Mouse (Mus musculus) left cerebral cortex, postnatal 25 days (tissue): ENCODE data around the gene Rfx2. TPM values are rescaled to one million over a fixed set of nuclear protein-coding genes. Genes with fewer than 3 reads are reported as not detected.

ENCODE experiments used
- DNase-seq, 2 experiments: peaks; one replicate each; pipeline ENCODE4 v3.0.0; 2022; ENCODE audit warnings: low spot score in 2 of 2, mixed read lengths in 1 of 2
- intact Hi-C: fragments of 180-260 bp; cut with DNase I; formaldehyde crosslinking; loops from one replicate; pipeline ENCODE4 v1.15.1; 2025
- total RNA-seq, 2 experiments: library from RNA; stranded (reverse); gene quantifications; 2 replicates each; pipeline ENCODE4 v1.2.3; 2021

Rfx2 gene
- total RNA-seq, 2 experiments from 2014 or later, result 2.1 to 3.9 TPM

DNA sequence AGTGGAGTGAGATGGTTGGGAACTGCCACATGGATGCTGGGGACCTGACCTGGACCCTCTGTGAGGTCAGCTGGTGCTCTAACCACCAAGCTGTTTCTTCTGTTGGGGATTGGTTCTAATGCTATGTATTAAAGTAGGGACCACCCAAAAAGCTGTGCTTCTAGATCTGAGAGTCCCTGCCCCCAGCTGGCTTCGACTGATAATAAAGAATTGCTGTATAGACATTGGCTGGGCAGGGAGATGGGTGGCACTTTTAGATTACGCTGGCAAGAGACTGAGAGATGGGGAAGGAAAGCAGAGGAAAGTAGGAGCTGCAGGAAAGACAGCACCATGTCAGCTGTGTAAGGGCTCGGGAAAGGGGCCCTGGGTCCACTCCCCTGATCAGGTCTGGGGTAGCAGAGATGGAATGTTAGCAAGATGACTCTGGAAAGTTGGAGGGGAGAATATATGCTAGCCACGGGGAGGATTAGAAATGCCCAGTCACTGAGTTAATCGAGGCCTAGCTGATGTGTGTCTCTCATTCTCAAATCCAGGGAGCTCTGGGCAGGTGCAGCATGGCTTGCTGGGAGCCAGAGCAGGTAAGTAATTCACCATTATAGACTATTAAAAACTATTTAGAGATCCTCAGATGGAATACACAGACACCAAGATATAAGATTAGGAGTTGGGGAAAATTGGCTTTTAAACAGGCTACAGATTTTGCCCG, 37.0 kb downstream of the Rfx2 start:
- intact Hi-C loops, result loop anchor here (5.0 kb wide), 1 partner anchor 159 kb away; no protein-coding TSS in a partner anchor
- no peak for DNase-seq

DNA sequence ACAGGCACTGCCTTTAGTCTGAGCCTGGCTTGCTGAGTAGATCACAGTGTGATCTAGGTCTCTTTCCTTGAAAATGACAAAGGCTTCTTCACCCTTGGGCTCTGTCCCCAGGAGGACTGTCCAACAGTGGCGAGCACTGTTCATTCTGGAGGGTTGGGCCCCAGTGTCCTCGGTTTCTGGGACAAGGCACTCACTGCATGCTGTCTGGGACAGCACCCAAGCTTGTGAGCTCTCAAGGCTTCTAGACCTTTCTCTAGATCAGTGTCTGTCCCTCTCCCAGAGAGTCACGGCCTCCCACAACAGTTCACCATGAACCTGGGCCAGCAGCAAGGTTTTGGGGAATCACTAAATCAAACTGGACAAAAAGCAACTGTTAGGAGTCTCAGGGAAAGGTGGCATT, 38.2 kb downstream of the Rfx2 start:
- DNase-seq, result no peak
- intact Hi-C loops, result loop anchor here (5.0 kb wide), 1 partner anchor 160 kb away; no protein-coding TSS in a partner anchor

DNA sequence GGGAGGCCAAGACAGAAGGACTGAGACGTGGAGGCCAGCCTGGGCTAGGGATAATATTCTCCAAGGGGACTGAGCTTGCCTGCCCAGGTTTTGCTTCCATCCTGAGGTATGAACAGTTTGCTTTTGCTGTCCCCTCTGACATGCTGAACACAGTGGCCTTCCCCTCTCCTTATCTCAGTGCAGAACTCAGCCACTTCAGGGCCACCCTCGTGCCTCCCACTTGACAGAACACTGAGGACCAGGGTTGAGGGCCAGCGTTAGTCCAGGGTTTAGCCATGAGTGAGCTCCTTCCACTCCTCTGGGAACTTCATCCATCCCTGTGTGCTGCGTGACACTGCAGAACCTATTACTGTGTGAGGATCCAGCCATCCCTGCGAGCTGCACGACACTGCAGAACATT, 41.5 kb downstream of the Rfx2 start:
- intact Hi-C loops, result no loop called here

DNA sequence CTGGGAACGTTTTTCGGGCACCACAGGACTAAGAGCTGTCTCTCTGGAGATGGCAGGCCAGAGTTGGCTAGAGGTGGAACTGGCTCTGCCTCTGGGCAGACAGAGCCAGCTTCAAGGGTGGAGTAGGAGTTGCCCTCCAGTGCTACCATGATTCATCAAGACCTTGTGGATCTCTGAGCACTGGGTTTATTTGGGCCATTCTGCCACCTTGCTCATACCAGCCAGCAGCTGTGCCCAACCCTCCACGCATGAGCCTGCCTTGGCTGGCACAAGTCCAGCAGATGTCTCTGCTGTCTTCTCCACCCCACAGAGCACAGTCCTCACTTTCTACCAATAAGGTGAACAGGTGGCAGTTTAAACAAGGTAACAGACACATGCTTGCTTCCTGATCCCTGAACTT, 41.9 kb downstream of the Rfx2 start:
- intact Hi-C loops, result no loop called here
- DNase-seq, result no peak

More for the DNA sequence above, 41.5 kb downstream of the Rfx2 start:
- DNase-seq, result no peak

DNA sequence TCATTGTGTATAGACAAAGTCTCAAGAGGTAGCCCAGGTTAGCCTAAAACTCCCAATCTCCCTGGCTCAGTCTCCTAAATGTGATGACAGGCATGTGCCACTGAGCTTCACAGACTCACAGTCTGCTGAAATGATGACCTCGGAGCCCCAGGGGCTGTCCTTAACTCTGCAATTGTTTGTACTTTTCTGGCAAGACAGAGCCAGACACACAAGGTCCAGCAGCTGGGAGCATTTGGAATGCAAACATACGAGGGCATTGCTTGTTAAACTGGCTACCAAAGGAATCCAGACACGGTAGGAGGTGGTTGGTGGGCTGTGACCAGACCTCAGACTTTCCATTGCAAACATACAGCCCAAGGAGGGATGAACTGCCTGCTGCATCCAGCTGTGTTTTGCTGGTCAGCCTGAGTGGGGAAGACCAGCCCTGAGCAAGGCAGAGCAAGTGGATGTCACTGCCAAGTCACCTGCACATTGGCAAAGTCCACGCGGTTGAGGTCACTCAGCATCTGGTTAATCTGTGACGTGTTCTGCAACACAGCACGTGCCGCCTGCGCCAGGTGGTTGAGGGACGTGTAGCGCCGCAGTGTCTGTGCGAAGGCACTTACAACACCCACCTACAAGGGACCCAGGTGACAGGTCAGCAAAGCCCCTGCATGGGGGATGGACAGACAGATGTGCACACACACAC, 50.4 kb downstream of the Rfx2 start:
- no peak for DNase-seq
- intact Hi-C loops, result no loop called here

DNA sequence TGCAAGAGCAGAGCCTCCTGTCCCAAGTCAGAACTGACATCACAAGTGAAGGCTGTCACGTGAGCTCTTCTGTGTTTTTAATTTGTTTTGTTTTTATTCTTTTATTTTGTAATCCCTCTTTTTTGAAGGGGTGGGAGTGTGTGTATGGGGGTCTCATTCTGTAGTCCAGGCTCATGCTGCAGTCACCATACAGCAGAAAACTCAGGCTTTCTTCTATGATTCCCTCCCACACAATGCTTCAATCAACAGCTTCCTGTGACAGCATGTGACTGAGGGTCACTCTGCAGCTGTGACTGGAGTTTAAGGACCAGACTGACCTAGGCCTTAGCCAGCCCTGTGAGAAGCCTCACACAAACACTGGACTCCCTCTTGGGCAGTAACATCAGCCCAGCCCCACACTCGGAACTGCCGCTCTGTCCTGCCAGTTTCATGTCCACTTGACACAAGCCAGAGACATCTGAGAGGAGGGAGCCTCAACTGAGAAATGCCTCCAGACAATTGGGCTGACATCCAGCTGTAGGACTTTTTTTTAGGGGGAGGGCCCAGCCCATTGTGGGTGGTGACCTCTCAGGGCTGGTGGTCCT, 51.9 kb downstream of the Rfx2 start:
- no peak for DNase-seq
- intact Hi-C loops, result no loop called here

DNA sequence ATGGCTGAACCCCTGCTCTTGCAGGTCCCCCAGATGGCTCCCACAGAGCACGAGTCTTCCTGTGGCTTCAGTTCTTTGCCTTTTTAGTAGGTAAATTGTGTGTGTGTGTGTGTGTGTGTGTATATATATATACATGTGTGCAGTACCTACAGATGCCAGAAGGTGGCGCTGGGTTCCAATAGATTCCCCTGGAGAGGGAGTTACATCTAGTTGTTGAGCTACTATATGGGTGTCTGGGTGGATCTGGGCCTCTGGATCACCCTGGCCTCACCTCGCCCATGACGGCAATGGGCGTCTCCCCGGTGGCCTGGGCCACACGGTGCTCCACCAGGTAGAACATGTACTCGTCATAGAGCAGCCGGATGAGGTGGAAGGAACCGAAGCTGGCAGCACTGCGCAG, 53.2 kb downstream of the Rfx2 start:
- DNase-seq, result no peak
- intact Hi-C loops, result no loop called here

DNA sequence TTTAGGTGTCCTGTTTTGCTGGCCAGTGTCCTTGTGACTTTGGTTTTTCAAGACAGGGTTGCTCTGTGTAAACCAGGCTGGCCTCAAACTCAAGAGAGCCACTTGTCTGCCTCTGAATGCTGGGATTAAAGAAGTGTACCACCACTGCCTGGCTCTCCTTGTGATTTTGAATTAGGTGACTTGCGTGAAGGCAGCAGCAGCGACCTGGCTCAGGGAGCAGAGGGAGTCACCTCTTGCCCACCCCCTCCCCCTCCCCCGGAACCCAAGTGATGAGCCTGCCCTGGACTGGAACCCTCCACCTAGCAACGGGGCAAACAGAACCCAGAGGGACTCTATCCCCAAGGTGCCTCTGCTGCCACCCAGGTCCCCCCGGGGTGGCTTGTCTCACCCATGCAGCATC, 60.9 kb downstream of the Rfx2 start, which contains the start of gene Prr22:
Prr22 (plus strand) TSS at position 301 of the 400 bp plus-strand sequence.
- DNase-seq, result no peak
- intact Hi-C loops, result no loop called here

DNA sequence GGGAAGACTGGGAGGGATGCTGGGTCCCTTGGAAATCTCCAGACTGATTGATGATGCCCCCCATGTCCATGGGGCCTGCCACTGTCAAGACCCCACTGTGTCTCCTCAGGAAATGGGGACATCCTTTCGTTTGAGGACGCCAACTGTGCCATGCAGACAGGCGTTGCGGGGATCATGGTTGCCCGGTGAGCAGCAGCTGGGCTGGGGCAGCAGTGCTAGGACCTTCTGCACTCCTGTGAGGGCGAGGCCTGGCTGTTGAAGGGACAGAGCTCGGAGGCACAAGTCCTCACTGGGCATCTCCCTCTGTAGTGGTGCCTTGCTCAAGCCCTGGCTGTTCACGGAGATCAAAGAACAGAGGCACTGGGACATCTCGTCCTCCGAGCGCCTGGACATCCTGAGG, 61.9 kb downstream of the Rfx2 start:
- intact Hi-C loops, result no loop called here
- DNase-seq, result no peak

DNA sequence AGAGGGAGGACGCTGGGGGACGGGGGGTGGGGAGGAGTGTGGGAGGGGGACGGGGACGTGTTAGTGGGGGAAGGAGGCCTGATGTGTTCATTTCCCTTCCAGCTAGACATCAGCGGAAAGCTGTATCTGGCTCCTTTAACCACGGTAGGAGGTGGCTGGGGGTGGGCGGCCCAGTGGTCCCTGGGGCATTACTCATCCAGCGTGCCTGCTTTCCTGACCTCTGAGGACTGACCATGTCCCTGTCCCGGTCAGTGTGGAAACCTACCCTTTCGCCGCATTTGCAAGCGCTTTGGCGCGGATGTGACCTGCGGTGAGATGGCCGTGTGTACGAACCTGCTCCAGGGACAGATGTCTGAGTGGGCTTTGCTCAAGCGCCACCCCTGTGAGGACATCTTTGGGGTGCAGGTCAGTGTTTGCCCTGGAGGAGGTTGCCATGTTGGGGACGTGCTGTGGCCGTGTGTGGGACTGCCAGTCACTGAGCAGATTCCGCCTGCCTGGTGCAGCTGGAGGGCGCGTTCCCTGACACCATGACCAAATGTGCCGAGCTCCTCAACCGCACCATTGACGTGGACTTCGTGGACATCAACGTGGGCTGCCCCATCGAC, 63.2 kb downstream of the Rfx2 start:
- no peak for DNase-seq
- intact Hi-C loops, result no loop called here

DNA sequence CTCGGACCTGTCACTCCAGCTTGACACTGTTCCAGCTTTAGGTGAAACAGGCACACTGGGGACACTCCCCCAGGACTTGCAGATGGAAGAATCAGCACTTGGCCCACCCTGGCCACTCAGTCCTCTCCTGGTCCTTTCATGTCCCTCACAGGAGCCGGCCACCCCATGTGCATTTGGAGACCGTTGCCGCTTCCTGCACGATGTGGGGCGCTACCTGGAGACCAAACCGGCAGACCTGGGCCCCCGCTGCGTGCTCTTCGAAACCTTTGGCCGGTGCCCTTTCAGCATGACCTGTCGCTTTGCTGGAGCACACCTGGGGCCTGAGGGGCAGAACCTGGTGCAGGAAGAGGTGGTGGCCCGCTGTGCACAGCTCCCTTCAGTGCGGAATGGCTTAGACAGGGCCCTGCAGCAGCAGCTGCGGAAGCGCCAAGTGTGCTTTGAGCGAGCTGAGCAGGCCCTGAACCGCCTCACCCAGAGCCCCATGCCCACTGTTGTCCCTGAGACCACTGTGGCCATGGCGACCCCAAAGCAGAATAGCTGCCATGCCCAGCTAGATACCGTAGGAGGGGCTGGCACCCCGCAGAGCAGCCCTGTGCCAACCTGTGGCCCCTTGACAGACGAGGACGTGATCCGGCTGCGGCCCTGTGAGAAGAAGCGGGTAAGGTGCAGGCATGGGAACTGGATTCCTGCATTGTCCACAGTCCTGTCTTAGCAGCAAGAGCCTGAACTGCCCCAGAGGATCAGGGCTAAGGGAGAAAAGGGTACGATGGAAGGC, 64.0 kb downstream of the Rfx2 start:
- no peak for DNase-seq
- intact Hi-C loops, result no loop called here

DNA sequence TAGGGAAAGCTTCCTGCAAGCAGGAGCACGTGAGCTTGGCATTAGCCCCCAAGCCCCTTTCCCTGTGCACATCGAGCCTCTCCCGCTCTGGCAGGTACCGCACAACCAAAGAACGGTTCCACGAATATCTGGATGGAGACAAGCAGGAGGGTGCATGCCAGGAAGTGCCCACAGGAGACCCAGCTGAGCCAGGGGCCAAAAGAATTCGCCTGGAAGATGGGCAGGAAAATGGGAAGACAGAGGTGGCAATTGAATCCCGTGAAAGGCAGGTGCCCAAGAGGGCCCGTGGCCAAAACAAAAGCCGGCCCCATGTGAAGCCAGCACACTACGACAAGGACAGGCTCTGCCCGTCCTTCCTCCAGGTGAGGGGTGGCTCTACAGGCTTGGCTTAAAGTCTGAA, 65.4 kb downstream of the Rfx2 start:
- intact Hi-C loops, result loop anchor here (2.0 kb wide), 1 partner anchor 65 kb away; the partner anchor contains the start of gene Rfx2
- DNase-seq, result peak in 1 of 2 experiments; percentile 16

DNA sequence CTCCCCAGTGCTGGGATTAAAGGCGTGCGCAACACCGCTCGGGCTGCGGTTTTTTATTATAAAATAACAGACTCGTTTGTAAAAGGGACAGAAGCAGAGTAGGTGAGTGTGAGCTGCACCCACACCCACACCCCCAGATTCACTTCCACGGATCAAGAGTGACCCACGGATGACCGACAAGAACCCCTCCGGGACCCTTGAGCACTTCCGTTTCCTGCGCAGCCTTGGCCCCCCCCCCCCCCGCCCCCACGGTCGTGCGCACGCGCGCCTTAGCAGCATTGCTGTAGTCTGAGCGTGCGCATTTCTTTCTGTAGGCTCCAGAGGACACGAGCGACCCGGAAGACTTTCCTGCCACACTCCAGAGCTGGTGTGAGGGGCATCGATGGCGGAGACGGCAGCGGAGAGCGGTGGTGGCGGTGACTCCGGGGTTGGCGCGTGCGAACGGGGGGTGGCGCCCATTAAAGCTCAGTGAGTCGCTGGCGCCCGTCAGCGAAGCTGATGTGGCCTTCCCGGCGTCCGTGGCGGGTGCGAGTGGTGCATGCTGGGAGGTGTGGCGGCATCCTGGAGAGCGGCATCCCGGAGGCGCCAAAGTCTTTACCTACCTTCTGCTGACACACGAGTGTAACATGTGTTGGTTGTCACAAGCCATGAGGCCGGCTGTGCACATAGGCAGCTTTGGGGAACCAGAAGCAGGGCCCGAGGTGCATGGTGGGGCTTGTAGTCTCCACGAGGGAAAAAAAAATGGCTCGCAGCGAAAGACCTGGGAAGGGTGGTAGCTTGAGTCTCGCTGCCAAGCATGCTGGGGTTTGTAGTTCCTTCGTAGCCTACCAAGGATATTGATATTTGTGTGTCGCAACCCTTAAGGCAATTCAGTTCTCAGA, 66.1 kb downstream of the Rfx2 start, which contains the start of gene Dus3l:
Dus3l (plus strand) TSS at position 284 of the 881 bp plus-strand sequence.
- intact Hi-C loops, result loop anchor here (2.0 to 5.0 kb wide), 2 partner anchors 47 to 66 kb away; partner anchors contain the start of genes Ndufa11, Rfx2 and Vmac
- peak; percentile 92 for DNase-seq

DNA sequence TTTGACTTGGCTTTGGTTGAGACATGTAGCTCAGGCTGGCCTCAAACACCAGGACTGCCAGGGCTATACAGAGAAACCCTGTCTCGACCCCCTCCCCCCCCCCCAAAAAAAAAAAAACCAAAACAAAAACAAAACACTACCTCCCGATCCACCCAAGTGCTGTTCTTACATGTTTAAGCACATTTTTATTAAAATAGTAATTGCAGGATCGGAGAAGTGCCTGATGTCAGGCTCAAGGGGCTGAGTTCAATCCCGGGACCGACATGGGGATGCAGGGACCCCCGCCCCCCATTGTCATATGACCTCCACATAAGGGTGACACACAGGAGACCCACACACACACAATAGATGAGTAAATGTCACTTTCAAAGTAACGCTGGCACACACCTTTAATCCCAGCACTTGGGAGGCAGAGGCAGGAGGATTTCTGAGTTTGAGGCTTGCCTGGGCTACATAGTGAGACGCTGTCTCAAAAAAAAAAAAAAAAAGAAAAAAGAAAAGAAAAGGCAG, 67.0 kb downstream of the Rfx2 start:
- DNase-seq, result no peak
- intact Hi-C loops, result loop anchor here (2.0 to 5.0 kb wide), 3 partner anchors 46 to 89 kb away; partner anchors contain the start of genes Ndufa11, Rfx2 and Vmac

DNA sequence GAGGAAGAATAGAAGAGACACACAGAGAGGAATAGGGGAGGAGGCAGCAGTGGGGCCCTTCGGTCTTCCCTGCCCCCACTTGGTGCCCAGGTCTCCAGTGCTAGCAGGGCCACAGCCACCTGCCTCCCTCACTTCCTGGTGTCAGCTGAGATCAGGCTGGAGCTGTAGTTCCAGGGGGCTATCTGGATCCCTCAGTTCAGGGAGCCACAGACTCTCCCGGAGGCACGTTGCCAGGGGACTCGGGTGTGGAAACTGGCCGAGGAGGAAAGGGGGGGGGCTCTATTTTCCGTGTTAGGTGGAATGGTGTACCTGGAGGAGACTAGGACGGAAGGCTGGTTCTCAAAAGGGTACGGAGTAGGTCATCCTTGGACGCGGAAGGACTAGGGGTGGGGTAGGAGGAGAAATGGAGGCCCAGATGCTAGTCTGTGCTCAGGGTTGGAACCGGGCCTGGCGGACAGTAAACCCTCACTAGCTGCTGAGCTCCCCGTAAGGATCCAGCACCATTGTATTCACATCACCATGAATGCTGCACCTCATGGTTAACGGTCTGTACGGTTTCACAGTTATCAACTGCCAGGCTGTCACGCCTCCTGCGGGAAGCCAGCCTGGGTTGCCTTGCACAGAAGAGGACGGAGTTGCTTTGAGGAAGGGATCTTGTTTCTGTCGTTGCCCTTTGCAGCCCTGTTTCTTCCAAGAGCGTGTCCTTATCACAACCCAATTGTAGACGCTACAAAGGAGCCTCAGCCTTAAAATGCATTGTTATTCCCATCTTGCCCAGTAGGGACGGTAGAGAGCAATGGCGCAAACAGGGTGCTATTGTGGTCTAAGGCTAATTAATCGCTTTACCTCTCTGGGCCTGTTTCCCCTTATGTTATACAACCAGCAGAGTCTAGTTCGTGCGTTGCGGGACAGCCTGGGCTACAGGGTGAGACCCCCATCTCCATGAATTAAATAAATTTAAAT, 67.8 kb downstream of the Rfx2 start:
- DNase-seq, result peak; percentile 65 to 74
- intact Hi-C loops, result loop anchor here (2.0 to 5.0 kb wide), 2 partner anchors 46 to 88 kb away; partner anchors contain the start of genes Ndufa11 and Vmac

DNA sequence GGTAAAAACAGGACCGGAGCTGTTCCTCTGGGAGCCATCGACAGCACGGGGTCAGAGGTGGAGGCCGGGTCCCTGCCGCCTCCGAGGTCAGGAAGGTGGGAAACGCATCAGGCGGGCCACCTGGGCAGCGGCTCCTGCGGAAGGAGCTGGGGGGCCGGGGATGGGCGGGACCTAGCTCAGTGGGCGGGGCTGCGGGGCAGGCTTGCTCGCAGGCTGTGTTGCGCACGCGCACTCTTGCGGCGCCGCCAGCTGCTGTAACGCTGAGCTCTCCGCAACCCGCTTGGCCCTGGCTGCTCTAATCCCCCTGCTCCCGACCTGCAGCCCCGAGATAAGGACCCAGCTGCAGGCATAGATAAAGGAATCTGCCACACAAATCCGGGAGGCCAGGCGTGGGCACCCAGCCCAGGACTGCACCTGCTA, 68.8 kb downstream of the Rfx2 start:
- DNase-seq, result peak; percentile 84 to 87
- intact Hi-C loops, result loop anchor here (2.0 to 5.0 kb wide), 2 partner anchors 45 to 87 kb away; partner anchors contain the start of genes Ndufa11 and Vmac

DNA sequence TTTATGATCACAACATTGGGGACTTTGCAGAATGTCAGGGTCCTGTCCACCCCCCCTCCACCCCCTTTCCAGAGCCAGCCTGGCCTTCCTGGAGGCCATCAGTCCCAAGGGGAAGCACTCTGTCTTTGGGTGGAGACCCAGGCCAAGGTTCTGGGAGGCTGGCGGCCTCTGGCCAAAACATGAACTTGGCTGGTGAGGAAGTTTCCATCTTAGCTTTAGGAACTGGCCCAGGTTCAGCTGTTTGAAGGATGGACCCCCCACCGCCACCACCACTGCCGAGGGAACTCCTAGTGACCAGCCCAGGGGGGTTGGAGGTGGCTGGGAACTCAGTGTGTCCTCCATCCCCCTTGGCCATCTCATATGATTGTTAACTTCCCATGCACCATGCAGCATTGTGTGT, 69.7 kb downstream of the Rfx2 start:
- no peak for DNase-seq
- intact Hi-C loops, result loop anchor here (5.0 kb wide), 1 partner anchor 44 kb away; the partner anchor contains the start of genes Ndufa11 and Vmac
